Mouse (Mus musculus) c-Kit-positive CD71-negative TER-119-negative erythroid progenitor cells, embryonic 14.5 days (primary cell): ENCODE data around the gene Mast1.
A peak's percentile ranks its signal among the peaks of the same experiment; 100 is the strongest.

Experiments
- DNase-seq: peaks from one replicate; pipeline ENCODE4 v3.0.0-alpha.2; 2013; ENCODE audit warnings: low read depth

Gene Mast1

GRCm38 (mm10) chr8:84936962-84937546 lies at the start of gene Mast1:
TSS of gene Mast1 (minus strand) at chr8:84937359.
- no peak for DNase-seq

GRCm38 (mm10) chr8:84986379-84986945 lies 49.3 kb upstream of the Mast1 start:
- DNase-seq: no peak

GRCm38 (mm10) chr8:84985684-84986378 lies 48.7 kb upstream of the Mast1 start:
- DNase-seq: peak; percentile 92

GRCm38 (mm10) chr8:84985049-84985683 lies 48.0 kb upstream of the Mast1 start:
- DNase-seq: no peak

- no peak for DNase-seq
These were observed 47.3 kb upstream of the Mast1 start for GRCm38 (mm10) chr8:84984294-84985048.

GRCm38 (mm10) chr8:84982499-84983011 lies 45.4 kb upstream of the Mast1 start:
- DNase-seq: no peak

GRCm38 (mm10) chr8:84981644-84982498 lies 44.7 kb upstream of the Mast1 start:
- no peak for DNase-seq

GRCm38 (mm10) chr8:84980622-84981358 lies 43.6 kb upstream of the Mast1 start:
- no peak for DNase-seq

GRCm38 (mm10) chr8:84979599-84980421 lies 42.7 kb upstream of the Mast1 start:
- peak; percentile 91 for DNase-seq

- DNase-seq: peak; percentile 94
These were observed 41.2 kb upstream of the Mast1 start, which contains the start of gene Junb for GRCm38 (mm10) chr8:84978248-84978940. TSS of gene Junb (minus strand) at chr8:84978718.

- DNase-seq: no peak
These were observed 40.5 kb upstream of the Mast1 start for GRCm38 (mm10) chr8:84977435-84978247.

- no peak for DNase-seq
These were observed 39.7 kb upstream of the Mast1 start for GRCm38 (mm10) chr8:84976763-84977434.

GRCm38 (mm10) chr8:84976031-84976762 lies 39.0 kb upstream of the Mast1 start:
- DNase-seq: peak; percentile 92

GRCm38 (mm10) chr8:84975434-84975833 lies 38.3 kb upstream of the Mast1 start:
- no peak for DNase-seq

GRCm38 (mm10) chr8:84974543-84975142 lies 37.5 kb upstream of the Mast1 start:
- no peak for DNase-seq
